ENCODE assay signal across 9 mouse cellular contexts in genomic region chr2:26485278-26485677, GRCm38 (mm10). TPM values are rescaled to one million over a fixed set of nuclear protein-coding genes. Genes with fewer than 3 reads are reported as not detected.
DNase-seq lines count a peak whose midpoint lies in the region; ATAC-seq and TF ChIP-seq lines count a peak whose summit lies in the region.
"Had no signal": no experiment of that assay in that cellular context is flagged by ENCODE, and none has a peak within 500 bp of the region (broad histone marks: within the 10 kb centered on the region; RNA-seq: fewer than 3 reads in every experiment).

No protein-coding gene starts in this region.

- H3K4me2 ChIP-seq in kidney, embryonic 16.5 days (replicated peaks; ENCODE audit: low read depth, low read length), result no peak overlapping the region
- peak overlapping the region; percentile 45 for H3K4me2 ChIP-seq in hindbrain, embryonic 12.5 days (replicated peaks)
- peak overlapping the region; percentile 41 for H3K4me2 ChIP-seq in midbrain, embryonic 16.5 days (ENCODE audit: low read length)

- H3K9ac ChIP-seq in kidney, embryonic 16.5 days (replicated peaks; ENCODE audit: low read length), result peak overlapping the region; percentile 7; the same call in 1 of the 2 replicates
- H3K9ac ChIP-seq in hindbrain, embryonic 12.5 days, result peak overlapping the region; percentile 40; the same call in 1 of the 2 replicates
- peak overlapping the region; percentile 18; the same call in 1 of the 2 replicates for H3K9ac ChIP-seq in midbrain, embryonic 16.5 days (ENCODE audit: low read depth, low read length)

- ATAC-seq in kidney, embryonic 16.5 days (ENCODE audit: low FRiP score, low TSS enrichment), result no peak
- ATAC-seq in hindbrain, embryonic 12.5 days (ENCODE audit: low FRiP score), result peak; percentile 24; the same call in 1 of the 2 replicates
- peak; percentile 18 for ATAC-seq in midbrain, embryonic 16.5 days

- TF ChIP-seq CTCF in kidney, adult 2 months (conservative IDR thresholded peaks at IDR 0.05; ENCODE audit: insufficient read depth, insufficient read length, low read depth, low read length), result no peak

- H3K9me3 ChIP-seq in kidney, embryonic 16.5 days (ENCODE audit: low read length), result no peaks in the 10 kb centered on the region
- H3K9me3 ChIP-seq in hindbrain, embryonic 12.5 days (replicated peaks), result no peaks in the 10 kb centered on the region
- H3K9me3 ChIP-seq in midbrain, embryonic 16.5 days (replicated peaks; ENCODE audit: control insufficient read depth, low read length, poor library complexity, severe bottlenecking), result no peaks in the 10 kb centered on the region

- no peaks in the 10 kb centered on the region for H3K27me3 ChIP-seq in kidney, embryonic 16.5 days (ENCODE audit: insufficient read depth, low read length)
- no peaks in the 10 kb centered on the region for H3K27me3 ChIP-seq in kidney, adult 2 months (replicated peaks; ENCODE audit: control insufficient read depth, insufficient read depth, low read length)
- no peaks in the 10 kb centered on the region for H3K27me3 ChIP-seq in hindbrain, embryonic 12.5 days
- no peaks in the 10 kb centered on the region for H3K27me3 ChIP-seq in midbrain, embryonic 16.5 days (ENCODE audit: control insufficient read depth, insufficient read depth, low read depth, low read length)

- peaks cover 95% of the 10 kb centered on the region for H3K4me1 ChIP-seq in kidney, embryonic 16.5 days (ENCODE audit: insufficient read depth, low read length)
- H3K4me1 ChIP-seq in kidney, adult 2 months (ENCODE audit: control insufficient read depth, insufficient read depth, low read length), result peaks cover 58% of the 10 kb centered on the region
- peaks cover 84% of the 10 kb centered on the region for H3K4me1 ChIP-seq in hindbrain, embryonic 12.5 days
- H3K4me1 ChIP-seq in midbrain, embryonic 16.5 days (ENCODE audit: control insufficient read depth, insufficient read depth, low read length), result peaks cover 41% of the 10 kb centered on the region

- peaks cover 42% of the 10 kb centered on the region for H3K36me3 ChIP-seq in kidney, embryonic 16.5 days (ENCODE audit: insufficient read depth, low read length)
- H3K36me3 ChIP-seq in kidney, adult 2 months (ENCODE audit: control insufficient read depth, insufficient read depth, low read length), result no peaks in the 10 kb centered on the region
- H3K36me3 ChIP-seq in hindbrain, embryonic 12.5 days, result peaks cover 26% of the 10 kb centered on the region
- H3K36me3 ChIP-seq in midbrain, embryonic 16.5 days (ENCODE audit: control insufficient read depth, insufficient read depth, low read length), result no peaks in the 10 kb centered on the region

- 73% methylated on average over 9 of the region's 9 CpGs for WGBS in kidney, embryonic 16.5 days
- 65% methylated on average over 9 of the region's 9 CpGs for WGBS in kidney, adult 2 months
- WGBS in hindbrain, embryonic 12.5 days, result 48% methylated on average over 9 of the region's 9 CpGs
- WGBS in midbrain, embryonic 16.5 days, result 32% methylated on average over 9 of the region's 9 CpGs

- H3K27ac ChIP-seq in kidney, embryonic 16.5 days (ENCODE audit: low read length), result peak overlapping the region; percentile 91
- H3K27ac ChIP-seq in kidney, adult 2 months (ENCODE audit: insufficient read depth, low read depth, low read length), result no peak overlapping the region
- peak overlapping the region; percentile 91 for H3K27ac ChIP-seq in hindbrain, embryonic 12.5 days
- H3K27ac ChIP-seq in midbrain, embryonic 16.5 days (ENCODE audit: low read length), result peak overlapping the region; percentile 86

- H3K4me3 ChIP-seq in kidney, embryonic 16.5 days (ENCODE audit: low read length), result no peak overlapping the region
- H3K4me3 ChIP-seq in kidney, adult 2 months (ENCODE audit: insufficient read depth, low read depth, low read length), result no peak overlapping the region
- H3K4me3 ChIP-seq in hindbrain, embryonic 12.5 days, result no peak overlapping the region
- no peak overlapping the region for H3K4me3 ChIP-seq in midbrain, embryonic 16.5 days (ENCODE audit: low read depth, low read length)

- no peak for TF ChIP-seq POLR2A in kidney, adult 2 months (IDR thresholded peaks at IDR 0.05; ENCODE audit: low read depth, low read length)

- no peak for DNase-seq in kidney, adult 2 months
- peak; percentile 77 to 79 for DNase-seq in adrenal gland, postnatal 36 days
- DNase-seq in spleen, postnatal 14 days (ENCODE audit: low spot score in 2 of 2), result no peak
- DNase-seq in thymus, postnatal 25 days, result no peak
- DNase-seq in cerebellum, adult 11 months, result no peak
- DNase-seq: gastrocnemius, postnatal 25 days had no signal

RNA-seq across cellular contexts. Expression of gene Notch1, which starts 31.2 kb away (rescaled TPM):
- polyA plus RNA-seq in kidney, embryonic 16.5 days (2015; fragmentation: Nextera tagmentation; extraction: Ambion mirVana), result 23.7 and 27.0 TPM in 2 replicates
- polyA plus RNA-seq in kidney, adult 2 months (2012; rRNA removed), result 16.1 and 17.7 TPM in 2 replicates
- 10 to 100 TPM; 17.5 to 25.5 TPM for total RNA-seq in adrenal gland, postnatal 36 days (2021)
- 38.0 and 41.0 TPM in 2 replicates for polyA plus RNA-seq in hindbrain, embryonic 12.5 days (2016; fragmentation: Nextera tagmentation; extraction: Ambion mirVana)
- polyA plus RNA-seq in midbrain, embryonic 16.5 days (2015; fragmentation: Nextera tagmentation; extraction: Ambion mirVana), result 10.7 and 11.4 TPM in 2 replicates

RNA-seq across cellular contexts. Expression of gene Sec16a, which starts 40.3 kb away (rescaled TPM):
- 27.6 and 28.6 TPM in 2 replicates for polyA plus RNA-seq in kidney, embryonic 16.5 days (2015; fragmentation: Nextera tagmentation; extraction: Ambion mirVana)
- 71.1 and 87.5 TPM in 2 replicates for polyA plus RNA-seq in kidney, adult 2 months (2012; rRNA removed)
- total RNA-seq in adrenal gland, postnatal 36 days (2021), result 10 to 100 TPM; 63.2 to 63.3 TPM
- polyA plus RNA-seq in hindbrain, embryonic 12.5 days (2016; fragmentation: Nextera tagmentation; extraction: Ambion mirVana), result 32.3 and 35.3 TPM in 2 replicates
- polyA plus RNA-seq in midbrain, embryonic 16.5 days (2015; fragmentation: Nextera tagmentation; extraction: Ambion mirVana), result 18.7 and 20.4 TPM in 2 replicates

Comparison
In these comparisons a context has a peak if more than half of its experiments do, and no peak if none do; other contexts are left out.
1. DNase-seq: peak in adrenal gland, postnatal 36 days (2 of 2); none in kidney, adult 2 months (single experiment), spleen, postnatal 14 days (0 of 2), thymus, postnatal 25 days (single experiment) and cerebellum, adult 11 months (single experiment).
2. Peak in every context shown above with its lines, with median percentiles within 50 percentile points of each other: H3K9ac ChIP-seq.